Mouse (Mus musculus) MEL (cell line): ENCODE data around the gene Lmf2. TPM values are rescaled to one million over a fixed set of nuclear protein-coding genes. Genes with fewer than 3 reads are reported as not detected.

Experiments used
- DNase-seq: peaks from one replicate; pipeline ENCODE4 v3.0.0; 2011; ENCODE audit warnings: low read depth, low spot score
- H3K27ac ChIP-seq: 2 replicates; pipeline ENCODE4 v1.5.1; 2012; ENCODE audit warnings: low read depth, mild to moderate bottlenecking, control low read depth, low read length, moderate library complexity; ENCODE audit not compliant: control insufficient read depth
- H3K27me3 ChIP-seq, 2 experiments: fragments of 150-350 bp in 1 of 2; sonication (generic) in 1 of 2; 2 replicates each; pipeline ENCODE4 v1.6.1; 2012; ENCODE audit warnings: low read length in 2 of 2, mild to moderate bottlenecking in 2 of 2, improper control_type of control experiment in 1 of 2, moderate library complexity in 1 of 2; ENCODE audit not compliant: insufficient read depth in 2 of 2, control insufficient read depth in 1 of 2
- H3K36me3 ChIP-seq, 2 experiments: 2 replicates each; pipeline ENCODE4 v1.6.1; 2012 to 2014; ENCODE audit warnings: low read length in 2 of 2, improper control_type of control experiment in 1 of 2, inconsistent platforms in 1 of 2, mild to moderate bottlenecking in 1 of 2; ENCODE audit not compliant: insufficient read depth in 2 of 2, control insufficient read depth in 1 of 2
- H3K4me1 ChIP-seq, 2 experiments: fragments of 150-350 bp in 1 of 2; sonication (generic) in 1 of 2; 2 replicates each; pipeline ENCODE4 v1.6.1; 2012; ENCODE audit warnings: low read length in 2 of 2, improper control_type of control experiment in 1 of 2, mild to moderate bottlenecking in 1 of 2; ENCODE audit not compliant: insufficient read depth in 2 of 2, control insufficient read depth in 1 of 2
- H3K4me3 ChIP-seq, 2 experiments: fragments of 150-350 bp in 1 of 2; sonication (generic) in 1 of 2; 2 replicates each; pipeline ENCODE4 v1.5.1; 2012; ENCODE audit warnings: low read depth in 2 of 2, low read length in 2 of 2, mild to moderate bottlenecking in 2 of 2, moderate library complexity in 2 of 2, control low read depth in 1 of 2, improper control_type of control experiment in 1 of 2; ENCODE audit not compliant: control insufficient read depth in 1 of 2, insufficient read depth in 1 of 2
- H3K79me2 ChIP-seq: 2 replicates; pipeline ENCODE4 v1.6.1; 2012; ENCODE audit warnings: mild to moderate bottlenecking, low read length, moderate library complexity; ENCODE audit not compliant: control insufficient read depth, poor library complexity, insufficient read depth
- H3K9ac ChIP-seq: 2 replicates; pipeline ENCODE4 v1.6.1; 2012; ENCODE audit warnings: low read depth, mild to moderate bottlenecking, control low read depth, low read length, moderate library complexity; ENCODE audit not compliant: control insufficient read depth, poor library complexity, severe bottlenecking
- H3K9me3 ChIP-seq: fragments of 150-350 bp; sonication (generic); replicated peaks from 2 replicates; pipeline ENCODE4 v1.6.1; 2012; ENCODE audit warnings: mild to moderate bottlenecking, low read length, improper control_type of control experiment, moderate library complexity; ENCODE audit not compliant: insufficient read depth
- CHD1 ChIP-seq: IDR thresholded peaks from 2 replicates; pipeline ENCODE4 v1.6.1; 2012; ENCODE audit warnings: low read depth, mild to moderate bottlenecking, inconsistent platforms, low read length, improper control_type of control experiment
- CTCF ChIP-seq, 3 experiments: IDR thresholded peaks in 2 of 3; conservative IDR thresholded peaks in 1 of 3; 2 replicates each; pipeline ENCODE4 v1.5.1; 2011 to 2012; ENCODE audit warnings: low read length in 3 of 3, low read depth in 2 of 3, mild to moderate bottlenecking in 2 of 3, improper control_type of control experiment in 1 of 3, inconsistent platforms in 1 of 3, mixed read lengths in 1 of 3, moderate library complexity in 1 of 3; ENCODE audit not compliant: control insufficient read depth in 1 of 3, insufficient read depth in 1 of 3, poor library complexity in 1 of 3, severe bottlenecking in 1 of 3
- EP300 ChIP-seq, 2 experiments: IDR thresholded peaks; 2 replicates each; pipeline ENCODE4 v1.6.1; 2011; ENCODE audit warnings: improper control_type of control experiment in 2 of 2, low read length in 2 of 2, low read depth in 1 of 2, mild to moderate bottlenecking in 1 of 2
- GATA1 ChIP-seq: IDR thresholded peaks from 2 replicates; pipeline ENCODE4 v1.6.1; 2011; ENCODE audit warnings: low read depth, low read length, improper control_type of control experiment
- HCFC1 ChIP-seq: IDR thresholded peaks from 2 replicates; pipeline ENCODE4 v1.6.1; 2012; ENCODE audit warnings: low read depth, mild to moderate bottlenecking, inconsistent platforms, low read length, improper control_type of control experiment, moderate library complexity
- KAT2A ChIP-seq: conservative IDR thresholded peaks from 2 replicates; pipeline ENCODE4 v1.6.1; 2012; ENCODE audit warnings: low read depth, low read length, improper control_type of control experiment, inconsistent platforms
- MAFK ChIP-seq: IDR thresholded peaks from 2 replicates; pipeline ENCODE4 v1.6.1; 2011; ENCODE audit warnings: low read depth, mild to moderate bottlenecking, low read length, improper control_type of control experiment, borderline replicate concordance
- MXI1 ChIP-seq: IDR thresholded peaks from 2 replicates; pipeline ENCODE4 v1.6.1; 2011; ENCODE audit warnings: mild to moderate bottlenecking, low read depth, low read length, improper control_type of control experiment
- NELFE ChIP-seq: IDR thresholded peaks from 2 replicates; pipeline ENCODE4 v1.6.1; 2011; ENCODE audit warnings: low read depth, low read length, improper control_type of control experiment
- NRF1 ChIP-seq: IDR thresholded peaks from 2 replicates; pipeline ENCODE4 v1.6.1; 2014; ENCODE audit warnings: low read depth, mild to moderate bottlenecking, inconsistent platforms, low read length, improper control_type of control experiment, moderate library complexity; ENCODE audit not compliant: poor library complexity, insufficient read depth, severe bottlenecking
- POLR2A ChIP-seq, 2 experiments: IDR thresholded peaks; 2 replicates each; pipeline ENCODE4 v1.6.1; 2011 to 2012; ENCODE audit warnings: low read length in 2 of 2, mild to moderate bottlenecking in 2 of 2, control low read depth in 1 of 2, improper control_type of control experiment in 1 of 2, low read depth in 1 of 2, moderate library complexity in 1 of 2; ENCODE audit not compliant: control insufficient read depth in 1 of 2, insufficient read depth in 1 of 2, poor library complexity in 1 of 2
- POLR2AphosphoS5 ChIP-seq: IDR thresholded peaks from 2 replicates; pipeline ENCODE4 v1.6.1; 2012; ENCODE audit warnings: low read depth, borderline replicate concordance, mild to moderate bottlenecking, inconsistent platforms, low read length, moderate library complexity, mixed read lengths
- RCOR1 ChIP-seq: IDR thresholded peaks from 2 replicates; pipeline ENCODE4 v1.6.1; 2012; ENCODE audit warnings: low read depth, mild to moderate bottlenecking, inconsistent platforms, low read length, improper control_type of control experiment
- SIN3A ChIP-seq: IDR thresholded peaks from 2 replicates; pipeline ENCODE4 v1.6.1; 2012; ENCODE audit warnings: low read length, improper control_type of control experiment, inconsistent platforms
- SMC3 ChIP-seq: IDR thresholded peaks from 2 replicates; pipeline ENCODE4 v1.6.1; 2011; ENCODE audit warnings: low read depth, low read length, improper control_type of control experiment
- TAL1 ChIP-seq: IDR thresholded peaks from 2 replicates; pipeline ENCODE4 v1.6.1; 2012; ENCODE audit warnings: mild to moderate bottlenecking, inconsistent platforms, low read length, moderate library complexity, mixed read lengths
- TBP ChIP-seq: IDR thresholded peaks from 2 replicates; pipeline ENCODE4 v1.8.0; 2011; ENCODE audit warnings: low read depth, low read length, improper control_type of control experiment
- USF1 ChIP-seq: IDR thresholded peaks from 2 replicates; pipeline ENCODE4 v1.6.1; 2014; ENCODE audit warnings: low read depth, mild to moderate bottlenecking, inconsistent platforms, low read length, improper control_type of control experiment, moderate library complexity
- USF2 ChIP-seq, 2 experiments: IDR thresholded peaks; 2 replicates each; pipeline ENCODE4 v1.6.1; 2011 to 2012; ENCODE audit warnings: improper control_type of control experiment in 2 of 2, low read length in 2 of 2, borderline replicate concordance in 1 of 2, inconsistent platforms in 1 of 2, low read depth in 1 of 2, mild to moderate bottlenecking in 1 of 2; ENCODE audit not compliant: insufficient read depth in 1 of 2
- ZC3H11A ChIP-seq: IDR thresholded peaks from 2 replicates; pipeline ENCODE4 v1.6.1; 2012; ENCODE audit warnings: low read depth, mild to moderate bottlenecking, inconsistent platforms, low read length, improper control_type of control experiment
- ZMIZ1 ChIP-seq: IDR thresholded peaks from 2 replicates; pipeline ENCODE4 v1.6.1; 2012; ENCODE audit warnings: low read depth, mild to moderate bottlenecking, inconsistent platforms, low read length, improper control_type of control experiment, moderate library complexity
- ZNF384 ChIP-seq: IDR thresholded peaks from 2 replicates; pipeline ENCODE4 v1.6.1; 2012; ENCODE audit warnings: low read depth, mild to moderate bottlenecking, inconsistent platforms, low read length, improper control_type of control experiment
- polyA plus RNA-seq, 2 experiments: library from polyadenylated mRNA; stranded (reverse) in 1 of 2; unstranded in 1 of 2; fragments of >175 nt in 1 of 2; fragments of >200 nt in 1 of 2; gene quantifications; 2 replicates each; pipeline versions ENCODE4 v1.2.1 to v1.2.4; 2012; ENCODE audit warnings: low replicate concordance in 2 of 2, low read depth in 1 of 2; ENCODE audit not compliant: insufficient read length in 2 of 2, insufficient read depth in 1 of 2, missing spikeins in 1 of 2
- total RNA-seq: library from RNA; depleted of rRNA; stranded (reverse); fragments of 300-350 nt; gene quantifications from 2 replicates; pipeline ENCODE4 v1.2.3, GENCODE M21; 2012

The Lmf2 gene
- total and polyA plus RNA-seq, 3 experiments: 14.5 to 52.0 TPM; not detected in 1

GRCm38 (mm10) chr15:89377938-89378828 is 22.7 kb upstream of the Lmf2 start:
- H3K9ac ChIP-seq: no peak overlapping the region
- H3K4me3 ChIP-seq: no peak overlapping the region
- TF ChIP-seq EP300 (IDR thresholded peaks at IDR 0.05; ENCODE audit: low read depth in 1 of 2, low read length in 2 of 2): no peak
- TF ChIP-seq GATA1: no peak
- TF ChIP-seq SIN3A: no peak
- no peak for TF ChIP-seq POLR2AphosphoS5
- no peak for TF ChIP-seq KAT2A
- peaks cover 0 to 8% of the 10 kb centered on the region in 2 experiments; a peak in 2 of 4 replicates for H3K36me3 ChIP-seq
- DNase-seq: no peak
- peaks cover 7% of the 10 kb centered on the region for H3K79me2 ChIP-seq
- no peak overlapping the region for H3K27ac ChIP-seq
- H3K4me1 ChIP-seq: peaks cover 0 to 11% of the 10 kb centered on the region in 2 experiments; a peak in 1 of 4 replicates
- H3K9me3 ChIP-seq: no peaks in the 10 kb centered on the region
- no peaks in the 10 kb centered on the region for H3K27me3 ChIP-seq

- Histone ChIP-seq H3K9me3 (no peaks in the 10 kb centered on the region), H3K36me3 (peaks cover 0 to 10% of the 10 kb centered on the region in 2 experiments; a peak in 2 of 4 replicates), H3K9ac (no peak overlapping the region), H3K4me1 (peaks cover 0 to 11% of the 10 kb centered on the region in 2 experiments; a peak in 1 of 4 replicates), H3K79me2 (peaks cover 15% of the 10 kb centered on the region), H3K27ac (no peak overlapping the region), H3K4me3 (no peak overlapping the region), H3K27me3 (no peaks in the 10 kb centered on the region)
- TF ChIP-seq TBP: no peak
- no peak for TF ChIP-seq KAT2A
- TF ChIP-seq USF2 (IDR thresholded peaks at IDR 0.05; ENCODE audit: borderline replicate concordance in 1 of 2, insufficient read depth in 1 of 2, low read depth in 1 of 2, low read length in 2 of 2): no peak
- TF ChIP-seq NELFE: no peak
- TF ChIP-seq POLR2AphosphoS5: no peak
- TF ChIP-seq MAFK: no peak
- no peak for TF ChIP-seq GATA1
- TF ChIP-seq CHD1: no peak
- TF ChIP-seq HCFC1: no peak
- TF ChIP-seq ZMIZ1: no peak
- no peak for TF ChIP-seq USF1
- TF ChIP-seq MXI1: no peak
- no peak for TF ChIP-seq TAL1
- no peak for TF ChIP-seq CTCF (IDR thresholded peaks at IDR 0.05 in 2 of 3, conservative IDR thresholded peaks at IDR 0.05 in 1 of 3; ENCODE audit: control insufficient read depth in 1 of 3, insufficient read depth in 1 of 3, low read depth in 2 of 3, low read length in 3 of 3, poor library complexity in 1 of 3, severe bottlenecking in 1 of 3)
- TF ChIP-seq RCOR1: no peak
- no peak for TF ChIP-seq POLR2A (IDR thresholded peaks at IDR 0.05; ENCODE audit: control insufficient read depth in 1 of 2, insufficient read depth in 1 of 2, low read depth in 1 of 2, low read length in 2 of 2, poor library complexity in 1 of 2)
- TF ChIP-seq ZNF384: no peak
- TF ChIP-seq ZC3H11A: no peak
- TF ChIP-seq NRF1: no peak
- TF ChIP-seq SMC3: no peak
- no peak for DNase-seq
Measured at GRCm38 (mm10) chr15:89377362-89377761, 21.9 kb upstream of the Lmf2 start.
